9 mouse cellular contexts compared by ENCODE assay signal in genomic region chr15:25717006-25717405, GRCm38 (mm10).
DNase-seq lines count a peak whose midpoint lies in the region; ATAC-seq and TF ChIP-seq lines count a peak whose summit lies in the region.
"Had no signal": no experiment of that assay in that cellular context is flagged by ENCODE, and none has a peak within 500 bp of the region (broad histone marks: within the 10 kb centered on the region; RNA-seq: fewer than 3 reads in every experiment).

No protein-coding gene starts in this region.

- H3K4me2 ChIP-seq in kidney, embryonic 16.5 days (replicated peaks; ENCODE audit: low read depth, low read length), result no peak overlapping the region
- no peak overlapping the region for H3K4me2 ChIP-seq in forebrain, embryonic 16.5 days (ENCODE audit: low read length)
- H3K4me2 ChIP-seq in midbrain, postnatal 0 days (ENCODE audit: low read depth, low read length, poor library complexity, severe bottlenecking), result no peak overlapping the region
- no peak overlapping the region for H3K4me2 ChIP-seq in stomach, postnatal 0 days (replicated peaks; ENCODE audit: low read depth)

- H3K9me3 ChIP-seq in kidney, embryonic 16.5 days (ENCODE audit: low read length), result no peaks in the 10 kb centered on the region
- no peaks in the 10 kb centered on the region for H3K9me3 ChIP-seq in forebrain, embryonic 16.5 days (ENCODE audit: control insufficient read depth, low read length)
- no peaks in the 10 kb centered on the region for H3K9me3 ChIP-seq in midbrain, postnatal 0 days (ENCODE audit: low read length)
- H3K9me3 ChIP-seq in stomach, postnatal 0 days (ENCODE audit: control insufficient read depth, low read length), result no peaks in the 10 kb centered on the region

- peaks cover 13% of the 10 kb centered on the region; the same call in 1 of the 2 replicates for H3K36me3 ChIP-seq in kidney, embryonic 16.5 days (ENCODE audit: insufficient read depth, low read length)
- H3K36me3 ChIP-seq in forebrain, embryonic 16.5 days (ENCODE audit: control insufficient read depth, insufficient read depth), result no peaks in the 10 kb centered on the region
- no peaks in the 10 kb centered on the region for H3K36me3 ChIP-seq in midbrain, postnatal 0 days (ENCODE audit: insufficient read depth, low read length)
- H3K36me3 ChIP-seq in stomach, postnatal 0 days (ENCODE audit: control insufficient read depth, insufficient read depth, low read length), result no peaks in the 10 kb centered on the region

- no peak overlapping the region for H3K27ac ChIP-seq in kidney, embryonic 16.5 days (ENCODE audit: low read length)
- H3K27ac ChIP-seq in forebrain, embryonic 16.5 days (ENCODE audit: low read length), result no peak overlapping the region
- H3K27ac ChIP-seq in midbrain, postnatal 0 days (ENCODE audit: low read depth, low read length), result no peak overlapping the region
- H3K27ac ChIP-seq in stomach, postnatal 0 days (replicated peaks), result no peak overlapping the region

- no peak overlapping the region for H3K4me3 ChIP-seq in kidney, embryonic 16.5 days (ENCODE audit: low read length)
- no peak overlapping the region for H3K4me3 ChIP-seq in forebrain, embryonic 16.5 days (replicated peaks; ENCODE audit: low read length)
- H3K4me3 ChIP-seq in midbrain, postnatal 0 days (ENCODE audit: low read depth, low read length), result no peak overlapping the region
- no peak overlapping the region for H3K4me3 ChIP-seq in stomach, postnatal 0 days (ENCODE audit: low read depth, low read length)
- H3K4me3 ChIP-seq: myocyte had no signal

- TF ChIP-seq EP300 in stomach, postnatal 0 days (optimal IDR thresholded peaks at IDR 0.05), result no peak

- no peak overlapping the region for H3K9ac ChIP-seq in kidney, embryonic 16.5 days (replicated peaks; ENCODE audit: low read length)
- no peak overlapping the region for H3K9ac ChIP-seq in forebrain, embryonic 16.5 days (replicated peaks; ENCODE audit: low read depth, low read length)
- H3K9ac ChIP-seq in midbrain, postnatal 0 days (replicated peaks; ENCODE audit: low read length, poor library complexity, severe bottlenecking), result no peak overlapping the region
- no peak overlapping the region for H3K9ac ChIP-seq in stomach, postnatal 0 days (ENCODE audit: low read length)

- TF ChIP-seq CTCF in midbrain, postnatal 0 days (IDR thresholded peaks at IDR 0.05), result peak; percentile 96
- peak; percentile 97 for TF ChIP-seq CTCF in stomach, postnatal 0 days (IDR thresholded peaks at IDR 0.05; ENCODE audit: low read depth)

- DNase-seq in kidney, adult 11 months, result peak; percentile 72
- peak; percentile 47 for DNase-seq in c-Kit-positive CD71-positive TER-119-positive erythroid progenitor cells, embryonic 14.5 days (ENCODE audit: low spot score)
- peak; percentile 77 for DNase-seq in induced T-regulatory cell, adult 2 months (ENCODE audit: low read depth)
- peak; percentile 86 to 89 for DNase-seq in left cerebral cortex, adult 18-20 months (ENCODE audit: low spot score in 2 of 2)
- peak; percentile 93 for DNase-seq in midbrain, postnatal 0 days (ENCODE audit: low spot score)
- peak; percentile 87 for DNase-seq in stomach, postnatal 0 days (ENCODE audit: low spot score)

- ATAC-seq in kidney, embryonic 16.5 days (ENCODE audit: low FRiP score, low TSS enrichment), result no peak
- ATAC-seq in forebrain, embryonic 16.5 days, result peak; percentile 24; the same call in 1 of the 2 replicates
- ATAC-seq in midbrain, postnatal 0 days (ENCODE audit: low FRiP score), result no peak
- ATAC-seq in stomach, postnatal 0 days (ENCODE audit: low FRiP score, low TSS enrichment), result peak; percentile 31; the same call in 1 of the 2 replicates

- 28% methylated on average over 3 of the region's 3 CpGs for WGBS in kidney, embryonic 16.5 days
- 15% methylated on average over 3 of the region's 3 CpGs for WGBS in forebrain, embryonic 16.5 days
- WGBS in midbrain, postnatal 0 days, result 18% methylated on average over 3 of the region's 3 CpGs
- WGBS in stomach, postnatal 0 days, result 24% methylated on average over 3 of the region's 3 CpGs

- H3K4me1 ChIP-seq in kidney, embryonic 16.5 days (ENCODE audit: insufficient read depth, low read length), result peaks cover 24% of the 10 kb centered on the region
- H3K4me1 ChIP-seq in forebrain, embryonic 16.5 days (replicated peaks; ENCODE audit: control insufficient read depth, insufficient read depth, low read length), result peaks cover 18% of the 10 kb centered on the region
- no peaks in the 10 kb centered on the region for H3K4me1 ChIP-seq in midbrain, postnatal 0 days (ENCODE audit: insufficient read depth, low read length)
- no peaks in the 10 kb centered on the region for H3K4me1 ChIP-seq in stomach, postnatal 0 days (replicated peaks; ENCODE audit: control insufficient read depth, insufficient read depth)

- H3K27me3 ChIP-seq in kidney, embryonic 16.5 days (ENCODE audit: insufficient read depth, low read length), result no peaks in the 10 kb centered on the region
- no peaks in the 10 kb centered on the region; the same call in 1 of the 2 replicates for H3K27me3 ChIP-seq in forebrain, embryonic 16.5 days (replicated peaks; ENCODE audit: control insufficient read depth, insufficient read depth, low read length)
- H3K27me3 ChIP-seq in midbrain, postnatal 0 days (ENCODE audit: insufficient read depth, low read length), result no peaks in the 10 kb centered on the region
- no peaks in the 10 kb centered on the region for H3K27me3 ChIP-seq in stomach, postnatal 0 days (ENCODE audit: control insufficient read depth, insufficient read depth, low read length)

Comparison
In these comparisons a context has a peak if more than half of its experiments do, and no peak if none do; other contexts are left out.
1. ATAC-seq: peak in forebrain, embryonic 16.5 days (single experiment) and stomach, postnatal 0 days (single experiment); none in kidney, embryonic 16.5 days (single experiment) and midbrain, postnatal 0 days (single experiment).
2. Peak in every context shown above with its lines, with median percentiles within 50 percentile points of each other: DNase-seq.